Mouse (Mus musculus): ENCODE data around the gene Clec4g.

DNA sequence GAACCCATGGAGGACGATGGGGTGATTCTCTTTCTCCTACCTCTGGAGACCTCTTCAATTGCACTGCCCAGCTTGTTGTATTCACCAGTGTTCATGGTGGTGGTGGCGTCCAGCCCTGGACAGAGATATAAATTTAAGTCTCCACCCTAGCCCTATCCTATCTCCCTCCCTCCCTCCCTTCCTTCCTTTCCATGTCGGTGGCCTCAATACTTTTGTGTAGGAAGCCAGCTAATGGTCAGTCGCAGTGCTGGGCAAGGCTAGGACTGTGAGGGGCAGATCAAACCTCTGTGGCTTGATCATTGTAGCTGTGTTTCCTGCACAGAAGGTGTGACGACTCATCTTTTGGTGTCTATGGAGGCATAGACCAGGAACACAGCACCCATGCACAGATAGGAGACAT, at the start of gene Clec4g:
- TF ChIP-seq CTCF (IDR thresholded peaks at IDR 0.05; ENCODE audit: control insufficient read depth, insufficient read depth, insufficient read length) (no peak), MYOG (IDR thresholded peaks at IDR 0.05; ENCODE audit: control insufficient read depth, extremely low read depth, insufficient read length) (no peak)
